Mouse (Mus musculus): ENCODE measurements around the gene Gins3. TPM values are rescaled to one million over a fixed set of nuclear protein-coding genes. Genes with fewer than 3 reads are reported as not detected.

Gene Gins3
- total RNA-seq, 2 experiments from 2014 or later = 5.7 to 6.2 TPM

GRCm38 (mm10) chr8:95694631-95695030, 61.4 kb downstream of the Gins3 start:
- no peak for DNase-seq (ENCODE audit: low spot score in 2 of 2)

Other genes starting within 250 kb of the Gins3 start
- gene Cfap20, start 198.6 kb upstream of the Gins3 start, total RNA-seq (2021) = 10 to 100 TPM; 93.7 to 97.4 TPM
- gene Csnk2a2, start 143.4 kb upstream of the Gins3 start, total RNA-seq (2021) = 10 to 100 TPM; 84.9 to 89.1 TPM
- gene Ccdc113, start 99.4 kb upstream of the Gins3 start, total RNA-seq (2021) = 1 to 10 TPM; 1.4 to 2.4 TPM
- gene Prss54, start 57.1 kb upstream of the Gins3 start, total RNA-seq (2021) = not detected
- 10 to 100 TPM; 31.5 to 43.8 TPM for gene Ndrg4, start 43.5 kb downstream of the Gins3 start, total RNA-seq (2021)
- gene Setd6, start 82.4 kb downstream of the Gins3 start, total RNA-seq (2021) = 10 to 100 TPM; 26.0 to 28.7 TPM
- 100 to 1,000 TPM; 193 to 230 TPM for gene Cnot1, start 174.0 kb downstream of the Gins3 start, total RNA-seq (2021)
- gene Sap18b, start 191.9 kb downstream of the Gins3 start, total RNA-seq (2021) = 100 to 1,000 TPM; 175 to 183 TPM
- 10 to 100 TPM; 25.3 to 25.5 TPM for gene Slc38a7, start 220.1 kb downstream of the Gins3 start, total RNA-seq (2021)

Data from adrenal gland, postnatal 4 days (tissue).